Mouse (Mus musculus): ENCODE measurements around the gene Gm49027.
"Not testable (repeated sequence)": the region's sequence is repeated elsewhere in the genome, so short reads cannot be mapped to it uniquely, and the experiment has no call there.

Gm49027 gene

DNA sequence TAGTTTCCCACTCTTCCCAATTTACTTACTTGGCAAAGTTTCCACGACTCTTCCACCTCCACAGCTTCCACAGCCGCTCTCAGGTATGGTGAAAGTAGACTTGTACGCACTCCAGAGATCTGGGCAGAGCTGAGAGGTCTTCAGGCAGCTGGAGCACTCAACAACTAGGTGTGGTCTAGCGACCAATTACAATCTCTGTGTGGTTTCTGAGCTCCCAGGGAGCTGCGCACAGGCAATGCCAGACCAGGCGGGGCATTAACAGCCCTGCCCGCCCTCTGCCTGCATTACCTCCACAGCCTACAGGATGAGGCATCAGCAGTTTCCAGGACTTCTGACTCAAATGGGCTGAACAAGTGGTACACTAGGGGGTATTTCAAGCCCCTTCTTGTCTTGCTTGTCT, at the start of gene Gm49027:
TSS of gene Gm49027 (minus strand) at position 208 of the 400 bp plus-strand sequence.
- DNase-seq = no peak

DNA sequence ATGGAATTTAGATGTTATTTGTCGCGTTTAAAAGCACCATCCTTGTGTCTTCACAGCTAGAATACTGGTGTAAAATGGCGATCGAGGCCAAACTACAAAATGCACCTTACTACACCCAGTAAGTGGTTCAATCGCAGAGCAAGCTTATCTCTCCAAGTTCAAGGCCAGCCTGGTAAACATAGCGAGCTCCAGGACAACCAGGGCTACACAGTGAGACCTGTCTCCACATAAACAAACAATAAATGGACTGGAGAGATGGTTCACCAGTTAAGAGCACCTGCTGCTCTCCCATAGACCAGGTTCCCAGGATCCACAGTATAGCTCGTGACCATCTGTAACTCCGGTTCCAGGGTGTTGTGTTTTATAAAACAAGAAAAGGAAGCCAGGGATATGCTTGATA, 48.1 kb upstream of the Gm49027 start:
- DNase-seq = no peak

DNA sequence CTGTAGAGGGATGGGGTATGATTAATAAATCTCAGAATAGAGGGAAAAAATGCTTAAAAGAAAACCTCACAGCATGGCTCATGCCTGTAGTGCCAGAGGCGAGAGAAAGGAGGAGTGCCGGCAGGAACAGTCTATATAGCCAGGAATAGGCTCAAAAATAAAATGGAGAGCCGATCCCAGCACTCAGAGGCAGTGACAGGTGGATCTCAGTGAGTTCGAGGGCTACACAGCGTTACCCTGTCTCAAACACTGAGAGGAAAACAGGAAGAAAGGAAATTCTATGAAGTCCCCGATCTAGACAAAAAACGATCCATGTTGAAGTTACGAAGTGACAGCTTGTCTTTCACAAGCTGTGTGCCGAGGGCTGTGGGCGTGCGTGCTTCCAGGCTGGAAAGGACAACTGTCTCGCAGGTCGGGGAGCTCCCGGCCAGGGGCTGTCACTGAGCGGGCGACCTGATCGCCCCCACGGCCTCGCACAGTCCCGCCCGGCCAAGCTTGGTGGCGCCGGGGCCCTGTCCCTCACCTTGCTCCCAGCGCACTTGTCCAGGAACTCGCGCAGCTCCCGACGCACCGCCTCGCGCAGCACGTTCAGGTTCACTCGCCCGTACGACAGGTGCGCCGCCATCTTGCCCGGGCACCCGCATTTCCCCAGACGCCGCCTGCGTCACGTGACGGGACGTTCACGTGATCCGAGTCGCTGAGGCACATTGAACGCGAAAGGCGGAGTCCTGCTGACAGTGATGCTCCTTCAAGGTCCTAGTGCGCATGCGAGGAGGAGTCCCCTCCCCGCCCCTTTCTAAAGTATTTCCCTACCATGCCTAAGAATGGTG, 47.3 kb upstream of the Gm49027 start, which contains the start of gene Vps33a:
TSS of gene Vps33a (minus strand) at position 682 of the 830 bp plus-strand sequence.
- peak; percentile 97 for DNase-seq

DNA sequence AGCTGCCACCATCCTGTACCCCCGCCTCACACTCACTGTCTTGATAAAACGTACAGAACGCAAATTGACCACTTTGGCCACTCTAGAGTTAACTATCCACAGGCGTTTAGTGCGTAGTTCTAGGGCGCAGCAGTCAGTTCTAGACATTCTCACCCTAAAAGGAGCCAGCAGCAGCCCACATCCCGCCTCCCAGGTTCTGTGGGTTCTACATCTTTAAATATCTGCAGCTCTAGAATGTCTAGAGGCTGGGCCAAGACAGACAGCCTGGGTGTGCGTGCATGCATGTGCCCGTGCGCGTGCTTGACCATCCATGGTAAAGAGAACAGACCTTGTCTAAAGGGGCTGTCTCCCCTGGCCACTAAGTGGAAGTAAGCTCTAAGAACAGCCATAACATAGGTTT, 35.8 kb upstream of the Gm49027 start:
- DNase-seq = no peak

DNA sequence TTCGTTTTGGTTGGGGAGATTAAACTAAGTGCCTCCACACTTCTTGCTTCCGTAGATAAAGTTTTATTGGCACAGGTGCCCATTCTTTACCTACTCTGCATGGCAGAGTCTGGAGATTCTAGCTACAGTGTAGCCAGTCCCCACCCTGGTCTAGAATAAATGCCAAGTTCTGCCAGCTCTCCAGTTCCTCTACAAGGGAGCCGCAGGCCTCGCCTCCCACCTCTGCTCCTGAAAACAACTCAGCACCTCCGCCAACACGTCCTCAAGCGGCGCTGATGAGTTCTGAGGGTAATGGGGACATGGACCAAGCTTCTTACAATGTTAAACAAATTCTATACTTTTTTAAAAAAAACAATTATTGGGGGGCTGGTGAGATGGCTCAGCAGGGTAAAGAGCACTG, 34.3 kb upstream of the Gm49027 start:
- no peak for DNase-seq

DNA sequence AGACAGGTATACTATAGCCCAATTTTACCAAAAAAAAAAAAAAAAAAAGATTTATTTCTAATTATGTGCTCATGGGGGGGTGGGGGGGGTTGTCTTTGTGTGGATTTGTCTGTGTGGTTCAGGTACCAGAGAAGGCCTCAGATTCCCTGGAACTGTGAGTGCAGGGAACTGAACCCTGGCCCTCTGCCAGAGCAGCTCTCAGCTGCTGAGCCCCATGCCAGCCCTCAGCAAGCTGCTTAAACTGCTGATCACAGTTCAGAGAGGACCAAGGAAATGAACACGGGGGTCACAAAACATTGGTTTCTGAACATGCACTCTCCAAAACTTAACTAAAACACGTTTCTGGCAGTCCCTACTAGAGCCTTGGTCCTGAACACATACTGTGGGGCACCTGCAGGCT, 31.2 kb upstream of the Gm49027 start:
- DNase-seq = peak; percentile 71

DNA sequence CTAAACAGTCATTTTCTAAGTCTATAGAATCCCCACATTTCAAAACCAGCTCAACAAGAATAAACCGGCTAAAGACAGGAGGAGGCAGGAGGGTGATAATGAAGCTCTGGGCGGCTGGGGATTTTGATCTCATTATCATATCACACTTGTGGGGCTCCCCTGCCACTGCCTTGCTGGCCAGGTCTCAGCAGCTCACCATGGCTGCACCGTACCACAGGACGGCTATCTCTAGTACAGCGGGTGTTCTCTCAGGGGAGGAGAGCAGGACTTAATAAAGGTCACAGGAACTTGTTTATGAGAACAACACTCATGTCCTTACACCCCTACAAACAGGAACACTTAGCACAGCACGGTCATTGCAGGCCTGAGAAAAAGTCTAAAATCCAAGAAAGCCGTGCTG, 30.4 kb upstream of the Gm49027 start:
- no peak for DNase-seq

DNA sequence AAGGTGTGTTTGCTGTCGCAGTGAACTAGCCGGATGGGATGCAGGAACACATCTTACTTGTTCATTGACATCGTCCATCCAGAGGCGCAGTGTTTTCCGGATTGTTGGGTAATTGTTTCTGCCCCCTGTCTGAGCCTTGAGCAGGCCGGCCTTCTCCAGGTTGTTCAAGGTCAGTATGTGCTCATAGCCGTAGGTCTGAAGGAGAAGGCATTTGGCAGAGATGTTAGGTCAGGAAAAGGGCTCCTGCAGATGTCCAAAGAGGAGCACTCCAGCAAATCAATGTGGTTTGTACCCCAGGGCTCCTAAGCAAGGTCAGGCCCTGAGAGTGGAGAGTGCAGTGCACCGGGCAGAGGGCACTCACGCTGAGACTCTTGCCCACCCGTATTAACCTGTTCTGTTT, 8.5 kb upstream of the Gm49027 start:
- DNase-seq = no peak

DNA sequence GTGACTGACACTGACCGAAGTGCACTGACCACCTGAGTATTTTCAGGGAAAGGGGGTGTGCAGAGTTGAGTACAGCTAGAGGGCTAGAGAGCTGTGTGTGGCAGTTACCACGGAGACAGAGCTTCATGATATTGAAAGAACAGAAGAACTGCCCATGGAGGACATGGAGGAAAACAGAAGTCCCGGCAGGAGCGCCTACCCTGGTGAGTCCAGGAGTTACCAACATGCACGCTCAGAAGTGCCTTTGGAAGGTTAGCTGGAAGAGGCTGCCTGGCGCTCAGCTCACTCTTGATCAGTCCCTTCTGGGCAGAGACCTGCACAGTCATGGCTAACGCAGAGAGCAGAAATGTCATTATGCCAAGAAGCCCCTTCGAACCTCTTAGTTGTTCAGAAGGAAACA, 4.8 kb upstream of the Gm49027 start:
- no peak for DNase-seq

DNA sequence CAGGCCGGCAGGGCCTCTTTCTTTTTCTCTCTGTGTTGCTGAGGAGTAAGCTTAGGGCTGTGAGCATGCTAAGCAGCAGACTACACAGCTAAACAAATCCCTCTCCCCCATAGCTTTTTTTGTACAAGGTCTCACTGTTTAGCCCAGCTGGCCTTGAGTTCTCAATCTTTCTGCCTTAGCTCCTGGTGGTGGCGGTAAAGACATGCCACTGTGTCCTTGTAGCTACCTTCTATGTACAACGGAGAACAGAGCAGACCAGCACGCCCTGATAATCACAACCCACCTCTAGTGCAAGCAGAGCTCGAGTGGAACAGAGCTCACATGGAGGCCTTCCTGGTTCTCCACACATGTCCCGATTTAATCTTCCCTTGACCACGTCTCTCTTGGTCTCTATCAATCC, 3.4 kb upstream of the Gm49027 start:
- no peak for DNase-seq

DNA sequence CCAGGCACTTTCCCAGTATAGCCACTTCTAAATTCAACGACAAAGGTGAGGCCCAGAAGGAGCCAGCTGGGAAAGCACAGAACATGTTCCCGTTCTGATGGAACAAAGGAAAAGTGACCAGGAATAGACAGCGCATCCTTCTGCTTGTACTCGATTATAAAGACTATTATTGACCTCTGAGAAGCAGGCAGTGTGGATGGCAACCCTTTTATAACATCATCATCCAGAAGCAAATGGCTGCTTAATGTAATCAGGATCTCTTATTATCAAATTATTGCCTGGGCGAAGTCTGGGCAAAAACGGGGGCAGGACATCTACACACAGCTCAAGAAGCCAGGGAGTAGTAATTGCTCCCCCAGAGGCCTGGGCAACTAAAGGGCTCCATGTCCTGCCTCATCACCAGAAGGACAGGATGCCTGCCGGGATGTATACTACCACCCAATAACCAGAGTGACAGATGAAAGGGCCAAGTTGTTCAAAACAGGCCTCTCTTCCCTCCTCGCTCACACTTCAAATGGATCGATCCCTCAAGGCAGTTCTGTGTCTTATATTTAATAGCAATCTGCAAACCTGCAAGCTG, 718 bp upstream of the Gm49027 start:
- no peak for DNase-seq

DNA sequence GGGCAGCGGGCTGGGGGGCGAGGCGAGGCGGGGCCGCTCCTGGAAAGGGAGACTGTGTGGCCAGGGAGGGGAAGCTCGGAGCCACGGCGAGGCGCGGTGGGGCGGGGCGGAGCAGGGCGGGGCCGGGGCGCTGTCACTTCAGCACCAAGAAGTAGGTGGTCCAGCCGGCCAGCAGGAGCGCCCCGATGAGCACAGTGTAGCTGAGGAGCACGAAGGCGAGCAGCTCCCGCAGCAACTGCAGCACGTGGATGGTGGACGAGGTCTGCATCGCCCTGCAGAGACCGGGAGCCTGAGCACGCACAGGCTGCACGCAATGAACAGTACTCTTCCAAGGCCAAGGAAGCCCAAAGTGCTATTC, 916 bp downstream of the Gm49027 start:
- no peak for DNase-seq

DNA sequence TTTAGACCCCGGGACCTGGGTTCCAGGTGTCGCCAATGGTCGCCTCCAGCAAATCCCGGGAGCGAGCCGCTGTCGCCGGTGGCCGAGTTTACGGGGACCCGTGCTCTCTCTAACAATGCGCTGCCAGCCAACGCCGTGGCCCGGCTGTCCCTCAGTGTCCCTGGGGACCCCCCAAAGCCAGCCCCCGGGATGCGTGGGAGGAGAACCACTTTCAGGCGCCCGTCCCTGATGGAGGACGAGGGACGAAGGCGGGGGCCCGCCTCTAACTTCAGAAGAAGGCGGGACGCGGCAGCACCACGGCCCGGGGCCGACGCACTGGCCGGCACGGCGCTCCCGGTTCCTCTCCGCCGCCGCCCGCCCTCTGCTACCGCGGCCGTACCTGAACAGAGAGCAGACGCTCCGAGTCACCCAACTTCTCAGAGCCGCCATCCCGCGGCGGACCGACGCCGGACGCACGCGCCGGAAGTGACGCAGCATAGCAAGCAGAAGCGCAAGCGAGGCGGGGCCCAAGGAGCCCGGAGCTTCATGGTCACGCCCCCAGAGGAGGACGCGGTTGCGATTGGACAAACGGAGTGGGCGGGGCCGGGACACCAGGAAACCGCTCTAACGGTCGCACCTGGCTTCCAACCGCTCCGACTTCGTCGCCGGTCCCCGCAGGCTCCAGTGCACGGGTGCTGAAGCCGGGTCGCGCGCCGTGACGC, 1.4 kb downstream of the Gm49027 start, which contains the start of gene Diablo:
TSS of gene Diablo (minus strand) at position 485 of the 701 bp plus-strand sequence.
- DNase-seq = peak; percentile 97

DNA sequence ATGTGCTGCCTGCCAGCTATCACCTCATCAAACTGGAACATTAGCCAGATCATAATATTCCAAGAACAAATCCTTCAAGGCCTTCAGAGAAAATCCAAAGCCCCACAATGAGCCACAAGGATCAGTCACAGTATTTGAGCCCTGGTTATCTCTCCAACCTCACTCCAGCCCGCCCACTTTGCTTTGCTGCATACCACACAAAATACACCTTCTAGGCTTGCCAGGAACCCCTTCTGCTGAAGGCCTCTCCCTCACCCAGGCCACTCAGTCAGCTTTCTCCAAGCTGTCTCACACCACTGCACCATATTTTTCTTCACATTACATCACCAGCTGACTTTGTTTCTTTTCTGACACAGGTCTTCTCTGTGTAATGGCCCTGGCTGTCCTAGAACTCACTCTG, 3.1 kb downstream of the Gm49027 start:
- DNase-seq = no peak

DNA sequence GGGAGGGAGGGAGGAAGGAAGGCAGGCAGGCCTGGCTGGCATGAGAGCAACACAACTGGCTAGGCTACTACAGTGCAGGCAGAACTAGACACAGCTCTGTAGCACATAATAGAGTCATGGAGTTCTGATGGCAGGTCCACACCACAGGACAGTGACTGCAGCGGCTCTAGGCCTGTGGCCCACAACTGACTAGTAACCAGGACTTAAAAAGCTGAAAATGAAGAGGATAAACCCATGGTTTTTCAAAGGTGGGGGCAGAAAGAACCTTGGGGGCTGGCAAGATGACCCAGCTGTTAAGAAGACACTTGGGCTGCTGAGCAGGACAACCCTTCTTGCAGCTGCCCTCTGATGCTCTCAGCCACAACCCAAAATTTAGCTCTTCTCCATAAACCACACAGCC, 3.7 kb downstream of the Gm49027 start:
- DNase-seq = no peak

DNA sequence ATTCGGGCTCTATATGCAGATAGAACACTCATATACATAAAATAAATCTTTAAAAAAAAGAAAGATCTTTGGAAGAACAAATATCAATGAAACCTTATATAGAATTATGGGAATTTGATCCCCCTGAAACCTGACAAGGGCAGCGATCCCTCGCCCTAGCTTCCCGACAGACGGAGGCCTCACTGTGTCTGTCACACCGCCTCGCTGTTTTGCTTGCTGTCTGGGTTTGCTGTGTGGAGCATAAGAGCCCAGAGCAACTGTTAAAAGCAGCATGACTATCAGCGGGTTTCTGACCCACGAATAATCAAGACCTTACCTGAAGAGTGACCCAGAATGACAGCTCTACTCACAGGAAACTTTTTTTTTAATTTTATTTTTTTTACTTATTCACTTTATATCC, 4.6 kb downstream of the Gm49027 start:
- DNase-seq = no peak

DNA sequence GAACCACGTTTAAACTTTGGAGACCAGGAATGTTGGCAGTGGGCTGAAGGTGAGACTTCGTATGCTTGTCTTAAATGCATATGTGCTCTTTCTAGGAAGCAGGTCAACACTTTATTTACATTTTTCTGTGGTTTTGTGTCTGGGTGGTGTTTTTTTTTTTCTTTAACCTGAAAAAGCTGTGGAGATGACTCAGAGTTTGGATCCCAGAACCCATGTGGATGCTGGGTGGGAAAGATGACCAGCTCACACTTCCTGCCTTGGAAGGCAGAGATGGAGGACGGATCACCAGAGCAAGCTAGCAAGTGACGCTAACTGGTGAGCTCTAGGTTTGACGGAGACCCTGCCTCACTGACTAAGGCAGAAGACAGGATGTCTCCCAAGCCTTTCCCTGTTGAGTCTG, 10.4 kb downstream of the Gm49027 start:
- DNase-seq = no peak

DNA sequence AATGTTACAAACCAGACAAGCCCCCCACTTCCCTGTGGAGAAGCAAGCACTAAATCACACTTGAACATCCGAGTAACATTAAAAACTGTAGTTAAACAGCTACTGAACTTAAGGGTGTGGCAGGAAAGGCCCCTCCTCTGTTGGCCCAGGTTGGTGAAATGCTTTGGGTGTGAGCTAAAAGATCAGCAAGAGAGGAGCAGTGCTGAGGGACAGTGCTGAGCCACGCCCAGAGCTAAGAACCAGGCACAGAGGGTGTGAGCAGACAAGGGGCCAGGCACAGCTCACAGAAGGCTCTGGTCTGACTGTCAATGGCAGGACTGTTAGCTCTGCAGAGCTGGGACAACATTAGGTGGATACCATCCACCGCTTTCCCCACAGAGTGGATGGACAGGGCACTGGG, 13.2 kb downstream of the Gm49027 start:
- DNase-seq = no peak

DNA sequence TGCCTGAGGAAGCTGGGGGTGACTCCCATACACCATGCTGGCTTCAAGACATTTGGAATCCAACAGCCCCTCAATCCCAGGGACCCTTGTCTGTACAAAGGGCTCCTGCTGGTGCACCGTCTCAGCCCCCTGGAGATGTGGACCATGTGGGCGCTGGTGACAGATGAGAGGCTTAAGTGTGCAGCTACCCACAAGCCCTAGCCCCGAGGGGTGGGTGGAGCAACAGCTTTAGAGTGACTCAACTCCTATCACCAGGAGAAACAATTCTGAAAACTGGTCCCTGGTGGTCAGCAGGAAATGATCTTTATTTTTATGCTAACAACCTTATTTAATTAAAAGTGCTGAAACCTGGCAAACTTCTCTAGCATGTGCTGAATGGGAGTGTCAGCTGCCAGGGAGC, 13.9 kb downstream of the Gm49027 start:
- not testable (repeated sequence) for DNase-seq

DNA sequence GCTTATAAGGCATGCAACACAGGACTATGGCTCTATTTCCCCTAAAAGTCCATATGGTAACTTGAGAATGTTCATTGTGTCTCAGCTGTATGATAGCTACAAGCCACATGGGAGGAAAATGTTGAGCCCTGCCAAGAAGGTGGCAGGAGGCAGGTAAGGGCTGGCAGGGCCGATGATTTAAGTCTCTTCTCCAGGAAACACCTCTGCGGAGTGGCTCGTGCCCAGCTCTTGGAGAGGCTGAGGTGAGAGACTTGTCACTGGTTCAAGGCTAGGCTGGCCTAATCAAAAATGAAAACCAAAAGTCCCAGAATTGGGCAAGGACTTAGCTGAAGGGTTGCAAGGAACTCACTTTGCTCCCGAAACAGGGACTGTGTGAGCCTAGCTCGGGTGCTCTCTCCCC, 15.1 kb downstream of the Gm49027 start, which contains the start of gene B3gnt4:
TSS of gene B3gnt4 (plus strand) at position 301 of the 400 bp plus-strand sequence.
- no peak for DNase-seq

DNA sequence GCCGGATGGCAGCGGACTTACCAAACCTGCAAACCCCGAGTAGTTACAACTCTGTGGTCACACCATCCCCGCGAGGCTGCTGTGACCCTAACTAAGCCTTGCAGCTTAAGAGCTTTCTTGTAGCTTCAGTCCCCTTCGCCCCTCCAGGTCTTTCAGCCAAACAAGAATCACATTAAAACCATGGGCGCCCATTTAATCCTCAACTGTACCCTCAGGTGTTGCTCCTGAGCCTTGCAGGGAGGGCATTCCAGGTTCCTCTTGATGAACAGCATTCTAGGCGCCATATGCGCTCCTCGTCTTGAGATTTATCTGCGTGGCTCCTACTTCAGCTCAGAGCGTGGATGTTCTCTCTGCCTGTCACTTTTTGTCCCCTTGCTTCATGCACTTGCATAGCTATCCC, 16.4 kb downstream of the Gm49027 start:
- no peak for DNase-seq

DNA sequence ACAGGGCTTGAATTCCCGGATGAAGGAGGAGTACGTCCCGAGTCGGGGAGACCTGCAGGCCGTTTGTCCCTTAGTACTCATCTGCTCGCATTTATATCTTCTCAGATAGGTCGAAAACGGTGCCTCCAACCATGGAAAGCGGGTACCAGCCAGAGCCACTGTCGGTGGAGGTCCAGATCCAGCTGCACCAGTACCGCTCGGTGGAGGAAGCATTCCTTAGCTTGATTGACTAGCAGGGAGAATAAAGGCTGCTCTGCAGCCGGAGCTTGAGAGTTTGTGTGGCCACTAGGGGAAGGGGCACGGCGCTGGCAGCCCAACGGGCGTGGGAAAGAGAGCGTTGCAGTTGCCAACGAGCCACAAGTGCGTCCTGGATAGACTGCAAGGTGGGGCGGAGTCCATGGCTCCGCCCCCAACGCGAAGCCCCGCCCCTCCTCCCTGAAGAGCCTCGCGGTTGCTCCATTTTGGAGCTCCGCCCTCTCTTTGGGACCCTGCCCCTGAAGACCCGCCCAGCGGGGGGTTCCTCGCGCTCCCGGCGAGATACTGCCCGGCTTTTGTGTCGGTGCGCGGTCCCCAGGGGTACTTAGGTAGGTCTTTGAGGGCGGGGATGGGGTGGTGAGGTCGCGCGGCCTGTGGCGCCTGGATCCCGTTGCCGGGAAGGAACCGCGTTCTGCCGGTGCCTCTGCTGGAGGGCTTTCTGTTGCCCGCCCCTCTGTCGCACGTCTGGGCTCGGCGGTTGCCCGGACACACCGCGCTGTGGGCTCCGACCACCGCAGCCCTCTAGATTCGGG, 17.2 kb downstream of the Gm49027 start:
- peak; percentile 63 for DNase-seq

DNA sequence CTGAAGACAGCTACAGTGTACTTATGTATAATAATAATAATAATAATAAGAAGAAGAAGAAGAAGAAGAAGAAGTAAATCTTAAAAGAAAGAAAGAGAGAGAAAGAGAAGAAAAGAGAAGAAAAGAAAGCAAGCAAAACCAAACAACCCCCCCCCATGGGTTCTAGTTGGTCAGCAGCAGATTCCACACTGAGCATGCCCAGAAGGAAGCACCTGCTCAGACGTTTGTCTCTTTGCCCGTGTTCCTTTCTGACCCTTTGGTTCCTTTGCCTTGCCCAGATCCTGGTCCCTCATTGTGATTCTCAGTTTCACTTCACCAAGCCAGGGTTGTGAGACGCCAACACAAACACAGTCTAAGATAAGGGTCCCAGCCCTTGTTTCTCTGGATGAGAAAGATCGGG, 23.3 kb downstream of the Gm49027 start:
- no peak for DNase-seq
